Mouse (Mus musculus): ENCODE measurements around the gene Trim16.

- TF ChIP-seq CTCF (conservative IDR thresholded peaks at IDR 0.05; ENCODE audit: low read length) (no peak), POU5F1 (IDR thresholded peaks at IDR 0.05; ENCODE audit: borderline replicate concordance, low read length) (no peak)
These were observed 30.5 kb upstream of the Trim16 start for GRCm38 (mm10) chr11:62789617-62789936.

Data from E14TG2a.4 (cell line).